Mouse (Mus musculus) forebrain, embryonic 14.5 days (tissue): ENCODE results near the gene Zfp362. TPM values are rescaled to one million over a fixed set of nuclear protein-coding genes. Genes with fewer than 3 reads are reported as not detected.

Experiments
- ATAC-seq: fragments of 200-750 bp; cut with Nextera tagmentation; 2 replicates; pipeline ENCODE4 v1.8.0; 2017; ENCODE audit warnings: mild to moderate bottlenecking, moderate library complexity
- DNase-seq: peaks from one replicate; pipeline ENCODE4 v3.0.0-alpha.2; 2015; ENCODE audit warnings: low spot score
- H3K27ac ChIP-seq: fragments of 300-500 bp; sonication (generic); 2 replicates; pipeline ENCODE4 v1.5.1; 2014; ENCODE audit warnings: low read depth, mild to moderate bottlenecking, control low read depth, low read length, moderate library complexity
- H3K27me3 ChIP-seq: fragments of 300-500 bp; sonication (generic); replicated peaks from 2 replicates; pipeline ENCODE4 v1.6.1; 2014; ENCODE audit warnings: low read length, control low read depth, mixed read lengths; ENCODE audit not compliant: control insufficient read depth, insufficient read depth
- H3K36me3 ChIP-seq: fragments of 300-500 bp; sonication (generic); 2 replicates; pipeline ENCODE4 v1.6.1; 2014; ENCODE audit warnings: low read length, control low read depth; ENCODE audit not compliant: control insufficient read depth, insufficient read depth
- H3K4me1 ChIP-seq: fragments of 300-500 bp; sonication (generic); 2 replicates; pipeline ENCODE4 v1.6.1; 2014; ENCODE audit warnings: antibody characterized with exemption, low read length, control low read depth; ENCODE audit not compliant: control insufficient read depth, insufficient read depth
- H3K4me2 ChIP-seq: fragments of 300-500 bp; sonication (generic); 2 replicates; pipeline ENCODE4 v1.6.1; 2014; ENCODE audit warnings: mild to moderate bottlenecking, control low read depth, low read length
- H3K4me3 ChIP-seq: fragments of 300-500 bp; sonication (generic); 2 replicates; pipeline ENCODE4 v1.5.1; 2014; ENCODE audit warnings: low read depth, low read length, control low read depth
- H3K9ac ChIP-seq: fragments of 300-500 bp; sonication (generic); 2 replicates; pipeline ENCODE4 v1.6.1; 2014; ENCODE audit warnings: mild to moderate bottlenecking, low read length, control low read depth, moderate library complexity
- H3K9me3 ChIP-seq: fragments of 300-500 bp; sonication (generic); replicated peaks from 2 replicates; pipeline ENCODE4 v1.6.1; 2016; ENCODE audit warnings: low read length, control low read depth, mixed read lengths; ENCODE audit not compliant: control insufficient read depth
- WGBS: fragments of 180-500 bp; shearing (Covaris S2); extraction: QIAGEN DNeasy Blood & Tissue Kit; methylation state at CpG from one replicate; pipeline ENCODE4 v1.1.7; 2014; 5-methylcytosine and 5-hydroxymethylcytosine counted together
- polyA plus RNA-seq: library from polyadenylated mRNA; unstranded; fragments of >200 nt; fragmentation: Nextera tagmentation; extraction: Ambion mirVana; gene quantifications from 2 replicates; pipeline ENCODE4 v1.2.1, GENCODE M21; 2014

Gene Zfp362
- polyA plus RNA-seq, 1 experiment from 2014 or later: 26.1 TPM

GRCm38 (mm10) chr4:128841259-128841658 is 35.4 kb upstream of the Zfp362 start:
- WGBS: 30% methylated on average over 8 of the region's 8 CpGs
- Histone ChIP-seq H3K36me3 (no peaks in the 10 kb centered on the region), H3K4me2 (no peak overlapping the region), H3K9ac (no peak overlapping the region), H3K27ac (peak overlapping the region; percentile 30; the same call in 1 of the 2 replicates), H3K4me1 (peaks cover 8% of the 10 kb centered on the region), H3K4me3 (no peak overlapping the region), H3K9me3 (no peaks in the 10 kb centered on the region), H3K27me3 (no peaks in the 10 kb centered on the region)
- ATAC-seq (peak; percentile 35; the same call in 1 of the 2 replicates), DNase-seq (peak; percentile 61)

- no peaks in the 10 kb centered on the region for H3K27me3 ChIP-seq
- 58% methylated on average over 16 of the region's 16 CpGs for WGBS
Observed at GRCm38 (mm10) chr4:128839811-128840738, 34.2 kb upstream of the Zfp362 start.

GRCm38 (mm10) chr4:128838202-128838601 is 32.4 kb upstream of the Zfp362 start:
- Histone ChIP-seq H3K9ac (no peak overlapping the region), H3K4me1 (peaks cover 2% of the 10 kb centered on the region; the same call in 1 of the 2 replicates), H3K27me3 (no peaks in the 10 kb centered on the region), H3K4me3 (no peak overlapping the region), H3K36me3 (no peaks in the 10 kb centered on the region), H3K9me3 (no peaks in the 10 kb centered on the region), H3K27ac (no peak overlapping the region), H3K4me2 (no peak overlapping the region)
- ATAC-seq (no peak), DNase-seq (no peak)
- WGBS: 75% methylated on average over 5 of the region's 5 CpGs

More at GRCm38 (mm10) chr4:128839811-128840738, 34.2 kb upstream of the Zfp362 start:
- Histone ChIP-seq H3K27ac (peak overlapping the region; percentile 30; the same call in 1 of the 2 replicates), H3K9ac (no peak overlapping the region), H3K36me3 (no peaks in the 10 kb centered on the region), H3K4me1 (peaks cover 8% of the 10 kb centered on the region), H3K9me3 (no peaks in the 10 kb centered on the region), H3K4me3 (no peak overlapping the region), H3K4me2 (no peak overlapping the region)
- ATAC-seq (peak; percentile 16; the same call in 1 of the 2 replicates), DNase-seq (peak; percentile 56)

GRCm38 (mm10) chr4:128824131-128824530 is 18.3 kb upstream of the Zfp362 start:
- 74% methylated on average over 3 of the region's 3 CpGs for WGBS
- H3K9ac ChIP-seq: no peak overlapping the region

GRCm38 (mm10) chr4:128820568-128820967 is 14.7 kb upstream of the Zfp362 start:
- WGBS: 69% methylated on average over 12 of the region's 12 CpGs
- DNase-seq (no peak), ATAC-seq (no peak)
- Histone ChIP-seq H3K4me3 (no peak overlapping the region), H3K4me1 (no peaks in the 10 kb centered on the region), H3K27me3 (no peaks in the 10 kb centered on the region), H3K36me3 (no peaks in the 10 kb centered on the region), H3K9ac (no peak overlapping the region), H3K4me2 (no peak overlapping the region), H3K9me3 (no peaks in the 10 kb centered on the region), H3K27ac (no peak overlapping the region)

More at GRCm38 (mm10) chr4:128824131-128824530, 18.3 kb upstream of the Zfp362 start:
- no peak overlapping the region for H3K27ac ChIP-seq
- H3K4me1 ChIP-seq: no peaks in the 10 kb centered on the region
- no peaks in the 10 kb centered on the region for H3K9me3 ChIP-seq
- no peak for DNase-seq
- H3K27me3 ChIP-seq: no peaks in the 10 kb centered on the region
- H3K36me3 ChIP-seq: no peaks in the 10 kb centered on the region
- no peak overlapping the region for H3K4me2 ChIP-seq
- no peak overlapping the region for H3K4me3 ChIP-seq
- ATAC-seq: no peak

GRCm38 (mm10) chr4:128817011-128817410 is 11.2 kb upstream of the Zfp362 start:
- WGBS: 72% methylated on average over 7 of the region's 7 CpGs

GRCm38 (mm10) chr4:128811382-128812056 is 5.7 kb upstream of the Zfp362 start:
- Histone ChIP-seq H3K9ac (peak overlapping the region; percentile 72), H3K36me3 (no peaks in the 10 kb centered on the region), H3K9me3 (no peaks in the 10 kb centered on the region), H3K4me2 (peak overlapping the region; percentile 67), H3K27ac (peak overlapping the region; percentile 39; the same call in 1 of the 2 replicates), H3K4me1 (peaks cover 10% of the 10 kb centered on the region), H3K27me3 (no peaks in the 10 kb centered on the region), H3K4me3 (peak overlapping the region; percentile 46)
- DNase-seq (peak; percentile 95), ATAC-seq (peak; percentile 93)
- WGBS: 15% methylated on average over 16 of the region's 16 CpGs

More at GRCm38 (mm10) chr4:128817011-128817410, 11.2 kb upstream of the Zfp362 start:
- no peaks in the 10 kb centered on the region for H3K9me3 ChIP-seq
- no peak overlapping the region for H3K9ac ChIP-seq
- no peaks in the 10 kb centered on the region for H3K36me3 ChIP-seq
- no peak overlapping the region for H3K27ac ChIP-seq
- peaks cover 5% of the 10 kb centered on the region for H3K4me1 ChIP-seq
- no peak for ATAC-seq
- H3K4me2 ChIP-seq: no peak overlapping the region
- no peak for DNase-seq
- no peak overlapping the region for H3K4me3 ChIP-seq
- no peaks in the 10 kb centered on the region for H3K27me3 ChIP-seq

- Histone ChIP-seq H3K4me1 (peaks cover 26% of the 10 kb centered on the region), H3K9ac (peak overlapping the region; percentile 98), H3K4me2 (peak overlapping the region; percentile 74), H3K36me3 (no peaks in the 10 kb centered on the region), H3K27ac (peak overlapping the region; percentile 97), H3K9me3 (no peaks in the 10 kb centered on the region), H3K27me3 (no peaks in the 10 kb centered on the region), H3K4me3 (peak overlapping the region; percentile 72)
- ATAC-seq (peak; percentile 57), DNase-seq (peak; percentile 75)
- WGBS: under 1% methylated on average over 14 of the region's 15 CpGs
Observed at GRCm38 (mm10) chr4:128806827-128807179, 958 bp upstream of the Zfp362 start.
